Mouse (Mus musculus) forebrain, embryonic 15.5 days (tissue): ENCODE measurements around the gene Usp46. TPM values are rescaled to one million over a fixed set of nuclear protein-coding genes. Genes with fewer than 3 reads are reported as not detected.
A peak's percentile ranks its signal among the peaks of the same experiment; 100 is the strongest.

Experiments
- ATAC-seq: fragments of 200-750 bp; cut with Nextera tagmentation; replicated peaks from 2 replicates; pipeline ENCODE4 v1.8.0; 2017; ENCODE audit warnings: mild to moderate bottlenecking, moderate TSS enrichment, moderate library complexity
- H3K27ac ChIP-seq: fragments of 300-500 bp; sonication (generic); replicated peaks from 2 replicates; pipeline ENCODE4 v1.5.1; 2015; ENCODE audit warnings: mild to moderate bottlenecking, inconsistent platforms
- H3K27me3 ChIP-seq: fragments of 300-500 bp; sonication (generic); 2 replicates; pipeline ENCODE4 v1.6.1; 2015; ENCODE audit warnings: inconsistent platforms
- H3K36me3 ChIP-seq: fragments of 300-500 bp; sonication (generic); 2 replicates; pipeline ENCODE4 v1.6.1; 2015; ENCODE audit warnings: mild to moderate bottlenecking, inconsistent platforms
- H3K4me1 ChIP-seq: fragments of 300-500 bp; sonication (generic); 2 replicates; pipeline ENCODE4 v1.6.1; 2015; ENCODE audit warnings: inconsistent platforms
- H3K4me2 ChIP-seq: fragments of 300-500 bp; sonication (generic); replicated peaks from 2 replicates; pipeline ENCODE4 v1.6.1; 2015; ENCODE audit warnings: mild to moderate bottlenecking, inconsistent platforms
- H3K4me3 ChIP-seq: fragments of 300-500 bp; sonication (generic); 2 replicates; pipeline ENCODE4 v1.5.1; 2015; ENCODE audit warnings: mild to moderate bottlenecking, inconsistent platforms
- H3K9ac ChIP-seq: fragments of 300-500 bp; sonication (generic); replicated peaks from 2 replicates; pipeline ENCODE4 v1.6.1; 2015; ENCODE audit warnings: mild to moderate bottlenecking, inconsistent platforms
- H3K9me3 ChIP-seq: fragments of 300-500 bp; sonication (generic); 2 replicates; pipeline ENCODE4 v1.6.1; 2016; ENCODE audit warnings: inconsistent platforms
- WGBS: fragments of 180-500 bp; shearing (Covaris S2); methylation state at CpG from one replicate; pipeline ENCODE4 v1.1.7; 2015; ENCODE audit warnings: mixed read lengths; 5-methylcytosine and 5-hydroxymethylcytosine counted together
- polyA plus RNA-seq: library from polyadenylated mRNA; unstranded; fragments of >200 nt; fragmentation: Nextera tagmentation; extraction: Ambion mirVana; gene quantifications from 2 replicates; pipeline ENCODE4 v1.2.1, GENCODE M21; 2015

Usp46 gene
- polyA plus RNA-seq, 1 experiment from 2014 or later, result 29.0 TPM

DNA sequence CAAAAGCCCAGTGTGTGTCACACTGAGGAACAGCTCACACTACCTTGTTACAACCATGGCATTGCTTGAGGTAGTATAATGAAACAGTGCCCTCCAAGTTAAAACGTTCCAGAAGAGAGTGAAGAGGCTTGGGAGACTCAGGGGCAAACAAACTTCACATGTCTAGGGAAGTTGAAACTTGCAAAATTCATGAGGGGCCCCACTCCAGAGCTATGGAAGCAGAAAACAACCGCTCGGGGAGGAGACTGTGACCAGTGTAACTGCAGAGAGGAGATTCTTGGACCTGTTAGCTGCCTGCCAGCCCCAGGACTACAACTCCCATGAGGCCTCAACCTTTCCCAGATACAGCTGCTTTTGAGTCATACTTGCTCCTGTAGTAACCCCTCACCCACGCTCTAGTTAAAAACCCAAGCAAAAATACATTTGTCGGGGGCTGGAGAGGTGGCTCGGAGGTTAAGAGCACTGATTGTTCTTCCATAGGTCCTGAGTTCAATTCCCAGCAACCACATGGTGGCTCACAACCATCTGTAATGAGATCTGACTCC, 25.4 kb downstream of the Usp46 start:
- H3K4me2 ChIP-seq, result no peak overlapping the region
- no peaks in the 10 kb centered on the region for H3K27me3 ChIP-seq
- H3K9me3 ChIP-seq, result no peaks in the 10 kb centered on the region
- no peak overlapping the region for H3K9ac ChIP-seq
- H3K36me3 ChIP-seq, result no peaks in the 10 kb centered on the region
- WGBS, result 77% methylated on average over 6 of the region's 6 CpGs
- peaks cover 3% of the 10 kb centered on the region for H3K4me1 ChIP-seq
- H3K4me3 ChIP-seq, result no peak overlapping the region
- ATAC-seq, result no peak
- H3K27ac ChIP-seq, result no peak overlapping the region

DNA sequence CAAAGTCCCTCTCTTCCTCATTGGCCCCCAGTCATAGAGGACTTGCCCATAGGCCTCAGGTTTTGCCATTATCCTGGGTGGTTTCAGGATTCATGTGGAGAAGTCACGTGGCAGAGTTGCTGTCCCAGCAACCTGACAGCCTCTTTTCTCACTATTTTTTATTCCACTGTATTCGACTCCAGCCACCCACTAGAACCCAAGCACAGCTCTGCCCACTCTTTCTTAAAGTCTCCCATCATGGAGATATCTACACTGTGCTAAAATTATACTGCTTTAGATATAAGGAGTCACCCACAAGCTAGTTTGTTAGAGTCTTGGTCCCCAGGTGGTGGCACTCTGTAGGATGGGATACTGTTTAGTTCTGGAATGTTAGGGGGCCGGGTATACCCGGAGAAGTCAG, 27.7 kb downstream of the Usp46 start:
- H3K27me3 ChIP-seq, result no peaks in the 10 kb centered on the region
- no peak overlapping the region for H3K9ac ChIP-seq
- ATAC-seq, result no peak
- no peak overlapping the region for H3K27ac ChIP-seq
- no peak overlapping the region for H3K4me2 ChIP-seq
- H3K4me1 ChIP-seq, result peaks cover 3% of the 10 kb centered on the region; the same call in 1 of the 2 replicates
- H3K4me3 ChIP-seq, result no peak overlapping the region
- 93% methylated on average over 4 of the region's 4 CpGs for WGBS
- H3K36me3 ChIP-seq, result 0 out of 2 replicates have a peak, but pooled peaks cover 3% of the 10 kb centered on the region
- no peaks in the 10 kb centered on the region for H3K9me3 ChIP-seq

DNA sequence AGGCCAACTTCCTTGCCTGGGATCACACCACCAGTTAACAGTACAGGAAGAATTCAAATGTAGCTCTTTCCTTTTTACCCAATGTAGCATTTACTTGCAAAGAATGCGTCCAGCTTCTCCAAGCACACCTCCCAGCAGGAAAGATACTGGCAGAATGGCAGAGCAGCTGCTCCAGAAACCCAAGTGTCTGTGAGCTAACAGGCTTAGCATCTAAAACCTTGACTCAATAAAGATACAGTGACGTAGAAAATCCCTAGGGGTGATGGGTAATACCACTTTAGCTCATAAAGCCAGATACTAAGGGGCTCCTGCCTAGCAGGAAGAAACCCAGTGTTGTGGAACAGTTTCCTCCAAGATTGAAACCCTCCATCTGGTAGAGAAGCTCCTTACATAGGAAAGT, 32.8 kb downstream of the Usp46 start:
- ATAC-seq, result no peak
- Histone ChIP-seq H3K9me3 (no peaks in the 10 kb centered on the region), H3K4me2 (no peak overlapping the region), H3K36me3 (0 out of 2 replicates have a peak, but pooled peaks cover 3% of the 10 kb centered on the region), H3K27ac (no peak overlapping the region), H3K9ac (no peak overlapping the region), H3K4me3 (no peak overlapping the region), H3K27me3 (no peaks in the 10 kb centered on the region), H3K4me1 (no peaks in the 10 kb centered on the region)
- 62% methylated on average over 2 of the region's 2 CpGs for WGBS

- Histone ChIP-seq H3K27ac (no peak overlapping the region), H3K4me2 (no peak overlapping the region), H3K9ac (no peak overlapping the region), H3K9me3 (no peaks in the 10 kb centered on the region), H3K27me3 (no peaks in the 10 kb centered on the region), H3K4me1 (no peaks in the 10 kb centered on the region), H3K36me3 (0 out of 2 replicates have a peak, but pooled peaks cover 3% of the 10 kb centered on the region), H3K4me3 (no peak overlapping the region)
- WGBS, result 88% methylated on average over 4 of the region's 4 CpGs
- ATAC-seq, result no peak
Measured at GRCm38 (mm10) chr5:74034177-74034576, 34.1 kb downstream of the Usp46 start.

- no peak overlapping the region for H3K4me3 ChIP-seq
- no peaks in the 10 kb centered on the region for H3K36me3 ChIP-seq
- no peak overlapping the region for H3K4me2 ChIP-seq
- no peaks in the 10 kb centered on the region for H3K4me1 ChIP-seq
- no peak for ATAC-seq
- 76% methylated on average over 7 of the region's 7 CpGs for WGBS
- no peaks in the 10 kb centered on the region for H3K9me3 ChIP-seq
- no peak overlapping the region for H3K27ac ChIP-seq
- H3K27me3 ChIP-seq, result no peaks in the 10 kb centered on the region
- H3K9ac ChIP-seq, result no peak overlapping the region
Measured at GRCm38 (mm10) chr5:74029787-74030186, 38.4 kb downstream of the Usp46 start.

- H3K4me2 ChIP-seq, result no peak overlapping the region
- H3K9me3 ChIP-seq, result no peaks in the 10 kb centered on the region
- H3K27ac ChIP-seq, result no peak overlapping the region
- no peaks in the 10 kb centered on the region for H3K27me3 ChIP-seq
- no peak overlapping the region for H3K9ac ChIP-seq
- no peaks in the 10 kb centered on the region for H3K4me1 ChIP-seq
- WGBS, result 89% methylated on average over 25 of the region's 25 CpGs
- H3K4me3 ChIP-seq, result no peak overlapping the region
- H3K36me3 ChIP-seq, result no peaks in the 10 kb centered on the region
- ATAC-seq, result no peak
Measured at GRCm38 (mm10) chr5:74028691-74029479, 39.3 kb downstream of the Usp46 start.

DNA sequence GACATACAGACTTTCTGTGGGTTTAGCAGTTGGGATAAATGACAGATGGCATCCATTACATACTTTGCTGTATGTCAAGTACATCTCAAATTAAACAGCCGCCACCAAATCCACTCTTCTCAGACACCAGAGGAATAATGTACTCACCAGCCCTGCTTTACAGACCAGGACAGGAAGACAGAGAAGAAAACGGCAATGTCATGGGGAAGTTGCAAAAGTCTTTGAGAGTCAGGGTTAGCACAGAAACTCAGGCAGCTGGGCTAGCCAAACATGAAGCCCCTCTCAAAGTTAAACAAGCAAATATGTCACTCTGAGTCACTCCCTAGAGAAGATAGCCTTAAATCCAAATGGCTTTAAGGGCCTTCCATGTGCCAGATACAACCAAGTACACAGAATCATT, 40.0 kb downstream of the Usp46 start:
- H3K4me1 ChIP-seq, result no peaks in the 10 kb centered on the region
- ATAC-seq, result no peak
- H3K9ac ChIP-seq, result no peak overlapping the region
- no peak overlapping the region for H3K4me2 ChIP-seq
- no peaks in the 10 kb centered on the region for H3K27me3 ChIP-seq
- H3K36me3 ChIP-seq, result no peaks in the 10 kb centered on the region
- 87% methylated on average over 2 of the region's 2 CpGs for WGBS
- H3K4me3 ChIP-seq, result no peak overlapping the region
- no peak overlapping the region for H3K27ac ChIP-seq
- H3K9me3 ChIP-seq, result no peaks in the 10 kb centered on the region

GRCm38 (mm10) chr5:74020506-74020905, 47.7 kb downstream of the Usp46 start:
- Histone ChIP-seq H3K27me3 (no peaks in the 10 kb centered on the region), H3K27ac (no peak overlapping the region), H3K4me3 (no peak overlapping the region), H3K36me3 (0 out of 2 replicates have a peak, but pooled peaks cover 2% of the 10 kb centered on the region), H3K9ac (no peak overlapping the region), H3K4me2 (no peak overlapping the region), H3K9me3 (no peaks in the 10 kb centered on the region), H3K4me1 (no peaks in the 10 kb centered on the region)
- WGBS, result 94% methylated on average over 4 of the region's 4 CpGs
- ATAC-seq, result no peak

GRCm38 (mm10) chr5:74018870-74019565, 49.2 kb downstream of the Usp46 start:
- no peak overlapping the region for H3K9ac ChIP-seq
- H3K4me3 ChIP-seq, result no peak overlapping the region
- 0 out of 2 replicates have a peak, but pooled peaks cover 2% of the 10 kb centered on the region for H3K36me3 ChIP-seq
- peak overlapping the region; percentile 47 for H3K27ac ChIP-seq
- no peaks in the 10 kb centered on the region for H3K4me1 ChIP-seq
- ATAC-seq, result no peak
- H3K27me3 ChIP-seq, result no peaks in the 10 kb centered on the region
- H3K9me3 ChIP-seq, result no peaks in the 10 kb centered on the region
- no peak overlapping the region for H3K4me2 ChIP-seq
- WGBS, result 49% methylated on average over 8 of the region's 8 CpGs

DNA sequence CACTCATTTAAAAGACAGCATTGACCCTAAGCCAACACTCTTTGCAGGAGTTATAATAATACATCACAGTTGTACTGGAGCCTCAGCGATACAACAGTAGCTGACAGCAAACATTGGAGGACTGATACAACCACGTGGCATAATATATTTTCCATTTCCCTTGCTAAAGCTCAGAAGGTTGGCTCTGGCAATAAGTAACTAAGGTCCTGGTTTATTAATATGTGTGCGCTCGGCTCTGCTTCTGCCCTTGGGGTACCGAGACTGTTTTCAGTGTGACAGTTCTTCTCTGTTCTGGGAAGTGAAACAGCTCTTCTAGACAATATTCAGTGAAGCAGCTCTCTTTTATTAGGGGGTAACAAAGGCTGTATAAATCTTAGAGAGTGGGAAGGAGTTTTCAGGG, 50.7 kb downstream of the Usp46 start:
- Histone ChIP-seq H3K9ac (no peak overlapping the region), H3K4me1 (no peaks in the 10 kb centered on the region), H3K9me3 (no peaks in the 10 kb centered on the region), H3K27ac (no peak overlapping the region), H3K4me3 (no peak overlapping the region), H3K27me3 (no peaks in the 10 kb centered on the region), H3K36me3 (0 out of 2 replicates have a peak, but pooled peaks cover 2% of the 10 kb centered on the region), H3K4me2 (no peak overlapping the region)
- 84% methylated on average over 5 of the region's 5 CpGs for WGBS
- no peak for ATAC-seq

DNA sequence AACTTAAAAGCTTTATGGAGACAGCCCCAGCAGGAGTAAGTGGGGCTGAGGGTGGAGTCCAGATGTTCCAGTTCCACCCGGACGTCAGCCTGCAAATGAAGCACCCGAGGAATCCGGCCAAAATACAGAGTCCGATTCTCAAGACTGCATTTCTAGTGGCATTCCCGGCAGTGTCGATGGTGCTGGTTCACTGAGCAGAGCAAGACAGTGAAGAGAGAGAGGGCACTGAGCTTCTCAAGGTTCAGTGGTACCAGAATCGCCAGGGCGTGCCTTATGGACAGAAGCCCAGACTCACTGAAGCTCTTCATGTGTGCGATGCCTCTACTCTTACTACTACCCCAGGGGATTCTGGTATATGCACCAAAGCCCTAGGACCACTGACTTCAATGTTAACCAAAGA, 56.6 kb downstream of the Usp46 start:
- H3K27me3 ChIP-seq, result no peaks in the 10 kb centered on the region
- no peak overlapping the region for H3K4me3 ChIP-seq
- WGBS, result 93% methylated on average over 10 of the region's 10 CpGs
- no peak overlapping the region for H3K4me2 ChIP-seq
- H3K9ac ChIP-seq, result no peak overlapping the region
- H3K4me1 ChIP-seq, result no peaks in the 10 kb centered on the region
- no peaks in the 10 kb centered on the region for H3K36me3 ChIP-seq
- no peaks in the 10 kb centered on the region for H3K9me3 ChIP-seq
- no peak for ATAC-seq
- no peak overlapping the region for H3K27ac ChIP-seq

- Histone ChIP-seq H3K27me3 (no peaks in the 10 kb centered on the region), H3K9ac (no peak overlapping the region)
- no peak for ATAC-seq
Measured at GRCm38 (mm10) chr5:74007492-74008070, 60.6 kb downstream of the Usp46 start.

More at GRCm38 (mm10) chr5:74007492-74008070, 60.6 kb downstream of the Usp46 start:
- Histone ChIP-seq H3K9me3 (no peaks in the 10 kb centered on the region), H3K27ac (no peak overlapping the region), H3K4me1 (no peaks in the 10 kb centered on the region), H3K4me2 (no peak overlapping the region), H3K36me3 (peaks cover 6% of the 10 kb centered on the region; the same call in 1 of the 2 replicates), H3K4me3 (no peak overlapping the region)
- WGBS, result 74% methylated on average over 3 of the region's 3 CpGs
